Mouse (Mus musculus): ENCODE measurements around the gene Scamp4. TPM values are rescaled to one million over a fixed set of nuclear protein-coding genes. Genes with fewer than 3 reads are reported as not detected.

Gene Scamp4
- polyA plus RNA-seq, 1 experiment from 2014 or later = 62.7 TPM

DNA sequence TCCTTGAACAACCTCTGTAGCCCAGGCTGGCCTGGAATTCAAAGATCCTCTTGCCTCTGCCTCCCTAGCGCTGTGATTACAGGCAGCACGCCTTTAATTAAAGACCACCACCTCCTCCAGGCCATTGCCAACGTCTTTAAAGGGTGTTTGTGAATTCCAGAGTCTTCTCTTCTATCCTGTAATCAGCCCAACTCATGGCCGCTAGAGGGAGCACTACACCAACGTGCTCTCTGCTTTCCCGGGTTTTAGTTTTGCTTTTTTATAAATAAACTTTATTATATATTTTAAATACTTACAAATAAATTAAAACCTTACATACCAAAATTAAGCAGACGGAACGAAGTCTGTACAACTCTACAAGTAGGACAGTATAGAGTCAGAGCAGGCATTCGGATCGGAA, 56.5 kb downstream of the Scamp4 start:
- H3K36me3 ChIP-seq = no peaks in the 10 kb centered on the region
- 0 out of 2 replicates have a peak overlapping the region, but pooled peaks have one; percentile 13 for H3K4me3 ChIP-seq
- H3K9ac ChIP-seq = no peak overlapping the region
- ATAC-seq (ENCODE audit: low read depth) = no peak
- H3K27me3 ChIP-seq = no peaks in the 10 kb centered on the region
- H3K4me2 ChIP-seq = 0 out of 2 replicates have a peak overlapping the region, but pooled peaks have one; percentile 25
- 16% methylated on average over 10 of the region's 10 CpGs for WGBS
- H3K9me3 ChIP-seq = no peaks in the 10 kb centered on the region
- H3K4me1 ChIP-seq (replicated peaks) = peaks cover 37% of the 10 kb centered on the region
- H3K27ac ChIP-seq (replicated peaks) = no peak overlapping the region

DNA sequence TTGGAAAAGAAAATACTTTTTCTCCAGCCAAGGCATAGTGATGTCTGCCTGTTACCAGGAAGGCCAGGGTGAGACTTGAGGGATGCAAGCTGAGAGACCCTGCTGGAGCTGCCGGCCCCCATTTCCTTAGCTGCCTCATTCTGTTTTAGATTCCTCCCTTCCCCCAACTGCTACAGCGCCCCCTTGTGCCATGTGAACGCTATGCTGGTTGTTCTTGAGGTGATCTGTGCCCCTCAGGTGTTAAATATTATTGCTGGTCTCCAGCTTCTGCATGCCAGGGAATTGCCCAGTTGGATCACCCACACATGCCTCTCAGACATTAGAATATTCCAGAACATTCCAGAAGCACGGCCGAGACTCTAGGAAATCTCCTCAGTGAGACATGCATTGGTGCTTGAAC, 58.5 kb downstream of the Scamp4 start:
- 40% methylated on average over 5 of the region's 5 CpGs for WGBS
- no peak for ATAC-seq (ENCODE audit: low read depth)
- Histone ChIP-seq H3K4me3 (no peak overlapping the region), H3K27me3 (no peaks in the 10 kb centered on the region), H3K27ac (replicated peaks) (no peak overlapping the region), H3K4me1 (replicated peaks) (peaks cover 39% of the 10 kb centered on the region), H3K9ac (no peak overlapping the region), H3K36me3 (peaks cover 11% of the 10 kb centered on the region), H3K9me3 (no peaks in the 10 kb centered on the region), H3K4me2 (no peak overlapping the region)

DNA sequence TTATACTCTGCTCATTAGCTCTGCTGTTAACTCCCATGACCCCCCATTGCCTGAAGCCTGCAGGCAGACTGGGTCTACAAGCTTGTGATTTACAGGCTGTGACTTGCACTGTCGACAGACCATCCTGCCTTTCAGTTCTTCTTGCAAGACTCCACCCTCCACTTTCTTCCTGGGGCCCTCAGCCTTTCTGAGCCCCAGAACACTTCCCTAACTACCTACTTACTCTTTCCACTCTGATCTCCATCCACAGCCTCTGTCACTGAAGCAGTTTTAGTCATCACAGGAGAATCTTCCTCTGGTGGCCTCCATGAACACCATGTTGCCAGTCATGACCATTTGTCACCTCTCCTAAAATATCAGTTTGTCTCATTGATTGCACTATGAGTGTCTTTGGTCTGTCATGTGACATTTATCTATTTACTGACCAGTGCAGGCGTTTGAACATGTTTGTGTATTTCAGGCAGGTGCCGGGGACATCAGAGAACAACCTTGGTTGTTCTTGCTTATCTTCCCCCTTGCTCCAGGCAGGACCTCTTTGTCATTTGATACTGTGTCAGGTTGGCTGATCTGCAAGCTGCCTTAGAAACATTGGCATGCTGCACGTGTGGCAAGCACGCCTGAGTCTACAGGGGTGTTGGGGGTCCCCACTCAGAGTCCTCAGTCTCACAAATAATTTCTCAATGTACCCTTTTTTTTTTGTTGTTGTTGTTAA, 61.0 kb downstream of the Scamp4 start:
- WGBS = 57% methylated on average over 5 of the region's 5 CpGs
- H3K4me2 ChIP-seq = no peak overlapping the region
- no peaks in the 10 kb centered on the region for H3K9me3 ChIP-seq
- H3K9ac ChIP-seq = no peak overlapping the region
- no peak overlapping the region for H3K4me3 ChIP-seq
- ATAC-seq (ENCODE audit: low read depth) = no peak
- peaks cover 38% of the 10 kb centered on the region for H3K4me1 ChIP-seq (replicated peaks)
- no peaks in the 10 kb centered on the region for H3K27me3 ChIP-seq
- no peak overlapping the region for H3K27ac ChIP-seq (replicated peaks)
- H3K36me3 ChIP-seq = peaks cover 36% of the 10 kb centered on the region

DNA sequence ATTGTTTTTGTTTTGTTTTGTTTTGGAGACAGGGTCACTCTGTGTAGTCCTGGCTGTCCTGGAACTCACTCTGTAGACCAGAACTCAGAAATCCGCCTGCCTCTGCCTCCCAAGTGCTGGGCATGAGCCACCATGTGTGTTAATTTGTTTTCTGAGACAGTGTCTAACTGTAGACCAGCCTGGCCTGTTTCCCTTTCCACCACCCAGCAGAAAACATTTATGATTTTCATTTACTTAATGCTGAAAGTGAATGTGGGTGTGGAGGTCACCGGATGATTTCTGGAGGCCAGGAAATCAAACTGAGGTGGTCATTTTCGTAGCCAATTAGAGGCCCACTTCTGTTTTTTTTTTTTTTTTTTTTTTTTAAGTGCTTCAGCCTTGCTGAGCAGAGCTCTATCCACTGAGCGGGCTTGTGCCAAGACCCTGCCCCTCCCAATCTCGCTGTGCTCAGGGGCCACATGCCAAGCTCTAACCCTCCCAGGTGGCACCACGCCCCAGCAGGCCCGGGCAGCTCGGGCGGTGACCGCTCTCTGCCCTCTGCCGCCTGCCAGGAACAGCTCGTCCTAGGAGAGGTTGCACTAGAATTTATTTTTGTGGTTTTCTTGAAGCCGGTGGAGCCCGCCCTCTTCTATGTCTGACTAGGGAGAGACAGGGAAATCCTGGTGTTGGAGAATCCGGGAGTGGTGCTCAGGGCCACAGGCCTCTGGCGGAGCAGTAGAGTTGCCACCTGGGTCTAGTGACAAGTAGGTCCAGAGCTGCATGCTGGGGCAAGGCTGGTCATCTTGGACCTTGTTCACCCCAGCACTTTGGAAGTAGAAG, 61.7 kb downstream of the Scamp4 start:
- 45% methylated on average over 16 of the region's 16 CpGs for WGBS
- ATAC-seq (ENCODE audit: low read depth) = 0 out of 2 replicates have a peak, but pooled peaks have one; percentile 7
- H3K27me3 ChIP-seq = no peaks in the 10 kb centered on the region
- H3K4me3 ChIP-seq = no peak overlapping the region
- 0 out of 2 replicates have a peak overlapping the region, but pooled peaks have one; percentile 11 for H3K4me2 ChIP-seq
- peaks cover 43% of the 10 kb centered on the region for H3K36me3 ChIP-seq
- H3K27ac ChIP-seq (replicated peaks) = peak overlapping the region; percentile 43
- no peak overlapping the region for H3K9ac ChIP-seq
- H3K4me1 ChIP-seq (replicated peaks) = peaks cover 33% of the 10 kb centered on the region
- no peaks in the 10 kb centered on the region for H3K9me3 ChIP-seq

DNA sequence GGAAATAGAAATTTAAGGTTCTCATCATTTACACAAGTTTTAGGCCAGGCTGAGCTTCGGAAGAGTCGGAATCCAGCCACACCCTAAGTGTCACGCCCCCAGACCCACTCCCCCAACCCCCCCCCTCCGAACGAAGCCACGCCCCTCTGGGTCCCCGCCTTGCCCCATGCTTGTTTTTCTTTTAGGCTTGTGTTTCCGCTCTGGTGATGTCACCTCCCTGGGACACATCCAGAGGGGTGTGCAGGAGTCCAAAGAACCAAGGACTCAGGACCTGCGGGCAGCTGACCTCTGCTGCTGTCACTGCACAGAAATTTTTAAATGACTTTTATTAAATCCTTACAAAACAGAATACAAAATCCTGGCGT, 62.3 kb downstream of the Scamp4 start:
- H3K4me2 ChIP-seq = no peak overlapping the region
- H3K27me3 ChIP-seq = no peaks in the 10 kb centered on the region
- no peaks in the 10 kb centered on the region for H3K9me3 ChIP-seq
- peaks cover 36% of the 10 kb centered on the region for H3K4me1 ChIP-seq (replicated peaks)
- H3K36me3 ChIP-seq = peaks cover 49% of the 10 kb centered on the region
- H3K27ac ChIP-seq (replicated peaks) = peak overlapping the region; percentile 43
- H3K9ac ChIP-seq = no peak overlapping the region
- 0 out of 2 replicates have a peak, but pooled peaks have one; percentile 5 for ATAC-seq (ENCODE audit: low read depth)
- no peak overlapping the region for H3K4me3 ChIP-seq
- 16% methylated on average over 10 of the region's 10 CpGs for WGBS

Small RNA genes within 50 kb of the gene (microRNA-seq; reads per million reads assigned to microRNA genes)
- gene Mir6912 = not detected

Other genes starting within 250 kb of the Scamp4 start
- gene Plk5, start 246.4 kb upstream of the Scamp4 start, polyA plus RNA-seq (2015; fragmentation: Nextera tagmentation; extraction: Ambion mirVana) = 1.0 and 1.5 TPM in 2 replicates
- 15.6 and 16.7 TPM in 2 replicates for gene Mex3d, start 215.2 kb upstream of the Scamp4 start, polyA plus RNA-seq (2015; fragmentation: Nextera tagmentation; extraction: Ambion mirVana)
- gene Mbd3, start 203.3 kb upstream of the Scamp4 start, polyA plus RNA-seq (2015; fragmentation: Nextera tagmentation; extraction: Ambion mirVana) = 238 and 241 TPM in 2 replicates
- 462 and 574 TPM in 2 replicates for gene Uqcr11, start 196.0 kb upstream of the Scamp4 start, polyA plus RNA-seq (2015; fragmentation: Nextera tagmentation; extraction: Ambion mirVana)
- 62.1 and 70.4 TPM in 2 replicates for gene Tcf3, start 169.2 kb upstream of the Scamp4 start, polyA plus RNA-seq (2015; fragmentation: Nextera tagmentation; extraction: Ambion mirVana)
- gene Onecut3, start 108.0 kb upstream of the Scamp4 start, polyA plus RNA-seq (2015; fragmentation: Nextera tagmentation; extraction: Ambion mirVana) = 0.92 and 1.2 TPM in 2 replicates
- gene Atp8b3, start 63.7 kb upstream of the Scamp4 start, polyA plus RNA-seq (2015; fragmentation: Nextera tagmentation; extraction: Ambion mirVana) = 1.2 and 1.4 TPM in 2 replicates
- 26.8 and 28.0 TPM in 2 replicates for gene Rexo1, start 41.3 kb upstream of the Scamp4 start, polyA plus RNA-seq (2015; fragmentation: Nextera tagmentation; extraction: Ambion mirVana)
- 4.9 and 5.5 TPM in 2 replicates for gene Klf16, start 25.6 kb upstream of the Scamp4 start, polyA plus RNA-seq (2015; fragmentation: Nextera tagmentation; extraction: Ambion mirVana)
- gene Abhd17a, start 12.5 kb upstream of the Scamp4 start, polyA plus RNA-seq (2015; fragmentation: Nextera tagmentation; extraction: Ambion mirVana) = 108 and 123 TPM in 2 replicates
- 3.0 and 4.8 TPM in 2 replicates for gene Adat3, start within 50 bp of the Scamp4 start, polyA plus RNA-seq (2015; fragmentation: Nextera tagmentation; extraction: Ambion mirVana)
- 2.8 and 3.7 TPM in 2 replicates for gene Gm49322, start 3.1 kb downstream of the Scamp4 start, polyA plus RNA-seq (2015; fragmentation: Nextera tagmentation; extraction: Ambion mirVana)
- 98.0 and 110 TPM in 2 replicates for gene Csnk1g2, start 20.0 kb downstream of the Scamp4 start, polyA plus RNA-seq (2015; fragmentation: Nextera tagmentation; extraction: Ambion mirVana)
- gene Btbd2, start 54.2 kb downstream of the Scamp4 start, polyA plus RNA-seq (2015; fragmentation: Nextera tagmentation; extraction: Ambion mirVana) = 93.9 and 100.0 TPM in 2 replicates
- 61.4 and 63.4 TPM in 2 replicates for gene Mknk2, start 75.2 kb downstream of the Scamp4 start, polyA plus RNA-seq (2015; fragmentation: Nextera tagmentation; extraction: Ambion mirVana)
- gene Mob3a, start 99.1 kb downstream of the Scamp4 start, polyA plus RNA-seq (2015; fragmentation: Nextera tagmentation; extraction: Ambion mirVana) = 46.4 and 55.1 TPM in 2 replicates
- gene Izumo4, start 99.3 kb downstream of the Scamp4 start, polyA plus RNA-seq (2015; fragmentation: Nextera tagmentation; extraction: Ambion mirVana) = 37.2 and 39.1 TPM in 2 replicates
- gene Ap3d1, start 139.4 kb downstream of the Scamp4 start, polyA plus RNA-seq (2015; fragmentation: Nextera tagmentation; extraction: Ambion mirVana) = 106 and 114 TPM in 2 replicates
- 16.4 and 19.5 TPM in 2 replicates for gene Dot1l, start 152.3 kb downstream of the Scamp4 start, polyA plus RNA-seq (2015; fragmentation: Nextera tagmentation; extraction: Ambion mirVana)
- gene Sf3a2, start 195.3 kb downstream of the Scamp4 start, polyA plus RNA-seq (2015; fragmentation: Nextera tagmentation; extraction: Ambion mirVana) = 67.5 and 71.0 TPM in 2 replicates
- 128 and 137 TPM in 2 replicates for gene Plekhj1, start 195.8 kb downstream of the Scamp4 start, polyA plus RNA-seq (2015; fragmentation: Nextera tagmentation; extraction: Ambion mirVana)
- 0.11 TPM in 1 of 2 replicates, not detected in the other for gene Amh, start 202.4 kb downstream of the Scamp4 start, polyA plus RNA-seq (2015; fragmentation: Nextera tagmentation; extraction: Ambion mirVana)
- gene Jsrp1, start 210.6 kb downstream of the Scamp4 start, polyA plus RNA-seq (2015; fragmentation: Nextera tagmentation; extraction: Ambion mirVana) = 0.76 and 1.1 TPM in 2 replicates
- 1,173 and 1,183 TPM in 2 replicates for gene Oaz1, start 223.8 kb downstream of the Scamp4 start, polyA plus RNA-seq (2015; fragmentation: Nextera tagmentation; extraction: Ambion mirVana)
- gene Lingo3, start 241.2 kb downstream of the Scamp4 start, polyA plus RNA-seq (2015; fragmentation: Nextera tagmentation; extraction: Ambion mirVana) = 2.3 and 3.2 TPM in 2 replicates